Mouse (Mus musculus) cerebellum, adult 18-20 months (tissue): ENCODE data around the gene Polr2i.
"Not testable (repeated sequence)": the region's sequence is repeated elsewhere in the genome, so short reads cannot be mapped to it uniquely, and the experiment has no call there.

Experiments
- DNase-seq, 2 experiments: peaks; one replicate each; pipeline ENCODE4 v3.0.0; 2021

Gene Polr2i

GRCm38 (mm10) chr7:30205383-30205782 is 26.4 kb upstream of the Polr2i start:
- peak; percentile 86 for DNase-seq

GRCm38 (mm10) chr7:30206364-30206763 is 25.4 kb upstream of the Polr2i start:
- not testable (repeated sequence) for DNase-seq

- no peak for DNase-seq
Observed at GRCm38 (mm10) chr7:30211025-30211424, 20.7 kb upstream of the Polr2i start.

GRCm38 (mm10) chr7:30213881-30214280 is 17.9 kb upstream of the Polr2i start:
- DNase-seq, result no peak

- DNase-seq, result no peak
Observed at GRCm38 (mm10) chr7:30215875-30216274, 15.9 kb upstream of the Polr2i start.

GRCm38 (mm10) chr7:30216723-30217151 is 15.0 kb upstream of the Polr2i start:
- DNase-seq, result peak; percentile 87 to 90

GRCm38 (mm10) chr7:30217277-30217676 is 14.5 kb upstream of the Polr2i start:
- no peak for DNase-seq

GRCm38 (mm10) chr7:30219293-30220007 is 12.3 kb upstream of the Polr2i start:
- DNase-seq, result peak; percentile 56 to 65

- DNase-seq, result no peak
Observed at GRCm38 (mm10) chr7:30220008-30220356, 11.8 kb upstream of the Polr2i start.

GRCm38 (mm10) chr7:30221433-30221832 is 10.3 kb upstream of the Polr2i start:
- DNase-seq, result no peak

- no peak for DNase-seq
Observed at GRCm38 (mm10) chr7:30222205-30222604, 9.5 kb upstream of the Polr2i start.

- DNase-seq, result no peak
Observed at GRCm38 (mm10) chr7:30224206-30224605, 7.5 kb upstream of the Polr2i start.

- no peak for DNase-seq
Observed at GRCm38 (mm10) chr7:30231328-30231668, 450 bp upstream of the Polr2i start.

GRCm38 (mm10) chr7:30232631-30233148 is 942 bp downstream of the Polr2i start:
- DNase-seq, result peak; percentile 66 to 69

GRCm38 (mm10) chr7:30233387-30233786 is 1.6 kb downstream of the Polr2i start:
- peak; percentile 43 to 51 for DNase-seq

- DNase-seq, result no peak
Observed at GRCm38 (mm10) chr7:30234276-30234858, 2.6 kb downstream of the Polr2i start.

GRCm38 (mm10) chr7:30235091-30235490 is 3.3 kb downstream of the Polr2i start:
- no peak for DNase-seq

- DNase-seq, result no peak
Observed at GRCm38 (mm10) chr7:30235625-30236024, 3.9 kb downstream of the Polr2i start, which contains the start of gene Ovol3. TSS of gene Ovol3 (minus strand) at chr7:30235725.

GRCm38 (mm10) chr7:30237374-30237773 is 5.6 kb downstream of the Polr2i start:
- DNase-seq, result not testable (repeated sequence)

- DNase-seq, result no peak
Observed at GRCm38 (mm10) chr7:30251956-30252954, 20.5 kb downstream of the Polr2i start.

- DNase-seq, result no peak
Observed at GRCm38 (mm10) chr7:30265041-30265440, 33.3 kb downstream of the Polr2i start.

- DNase-seq, result no peak
Observed at GRCm38 (mm10) chr7:30265531-30265930, 33.8 kb downstream of the Polr2i start.

- no peak for DNase-seq
Observed at GRCm38 (mm10) chr7:30265935-30266334, 34.2 kb downstream of the Polr2i start.
